Mouse (Mus musculus) splenic B cell, adult 2 months (primary cell): ENCODE measurements around the gene Nadsyn1.

Experiments used
- DNase-seq: peaks from one replicate; pipeline ENCODE4 v3.0.0-alpha.2; 2011; ENCODE audit warnings: low read depth, low spot score
- H3K27me3 ChIP-seq: 2 replicates; pipeline ENCODE4 v1.6.1; 2012; ENCODE audit warnings: mild to moderate bottlenecking, low read length, moderate library complexity, mixed read lengths; ENCODE audit not compliant: control insufficient read depth, poor library complexity, insufficient read depth, severe bottlenecking
- H3K36me3 ChIP-seq: 2 replicates; pipeline ENCODE4 v1.6.1; 2012; ENCODE audit warnings: mild to moderate bottlenecking, low read length, moderate library complexity, mixed read lengths; ENCODE audit not compliant: control insufficient read depth, poor library complexity, insufficient read depth, severe bottlenecking

Nadsyn1 gene

DNA sequence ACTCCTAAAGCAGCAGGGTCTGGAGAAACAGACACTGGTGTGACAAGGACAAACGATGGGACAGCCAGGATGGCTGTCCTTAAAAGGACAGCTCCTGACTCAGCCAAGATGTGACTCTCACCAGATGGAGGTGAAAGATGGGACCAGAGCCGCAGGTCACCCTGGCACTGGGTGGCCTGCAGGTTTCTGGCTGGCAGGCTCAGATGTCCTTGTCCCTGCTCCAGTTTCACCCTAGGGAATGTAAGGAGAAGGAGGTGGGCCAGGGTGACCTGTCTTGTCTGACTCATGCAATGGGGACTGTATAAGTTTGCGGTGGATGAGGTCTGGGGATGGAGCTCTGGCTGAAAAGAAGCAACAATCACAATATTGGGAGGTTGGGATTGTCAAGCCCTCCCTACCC lies 70.0 kb downstream of the Nadsyn1 start:
- H3K27me3 ChIP-seq, result no peaks in the 10 kb centered on the region
- DNase-seq, result no peak
- H3K36me3 ChIP-seq, result no peaks in the 10 kb centered on the region

DNA sequence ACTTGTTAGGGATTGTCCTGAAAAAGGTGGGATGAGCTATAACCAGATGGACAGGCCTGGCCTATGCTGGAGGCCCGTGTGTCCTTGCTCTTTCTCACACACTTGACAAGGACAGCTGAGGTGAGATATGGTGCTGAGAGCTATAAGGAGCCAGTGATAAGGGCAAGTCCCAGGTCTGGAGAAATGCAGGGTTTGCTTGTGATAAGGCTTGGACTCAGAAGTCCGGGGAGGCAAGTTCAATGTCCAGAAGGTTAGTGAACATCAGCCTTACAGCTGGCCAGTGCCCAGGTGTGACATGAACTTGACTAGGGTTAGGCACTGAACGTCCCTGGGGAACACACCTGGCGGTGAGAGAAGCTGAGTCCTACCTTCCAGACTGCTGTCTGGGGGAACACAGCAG lies 70.6 kb downstream of the Nadsyn1 start:
- H3K27me3 ChIP-seq, result no peaks in the 10 kb centered on the region

GRCm38 (mm10) chr7:143751380-143751779 lies 71.3 kb downstream of the Nadsyn1 start:
- Histone ChIP-seq H3K36me3 (no peaks in the 10 kb centered on the region), H3K27me3 (no peaks in the 10 kb centered on the region)
- no peak for DNase-seq

More for the DNA sequence above, 70.6 kb downstream of the Nadsyn1 start:
- H3K36me3 ChIP-seq, result no peaks in the 10 kb centered on the region
- no peak for DNase-seq

GRCm38 (mm10) chr7:143749045-143749444 lies 73.6 kb downstream of the Nadsyn1 start:
- DNase-seq, result no peak
- H3K36me3 ChIP-seq, result no peaks in the 10 kb centered on the region
- H3K27me3 ChIP-seq, result no peaks in the 10 kb centered on the region

DNA sequence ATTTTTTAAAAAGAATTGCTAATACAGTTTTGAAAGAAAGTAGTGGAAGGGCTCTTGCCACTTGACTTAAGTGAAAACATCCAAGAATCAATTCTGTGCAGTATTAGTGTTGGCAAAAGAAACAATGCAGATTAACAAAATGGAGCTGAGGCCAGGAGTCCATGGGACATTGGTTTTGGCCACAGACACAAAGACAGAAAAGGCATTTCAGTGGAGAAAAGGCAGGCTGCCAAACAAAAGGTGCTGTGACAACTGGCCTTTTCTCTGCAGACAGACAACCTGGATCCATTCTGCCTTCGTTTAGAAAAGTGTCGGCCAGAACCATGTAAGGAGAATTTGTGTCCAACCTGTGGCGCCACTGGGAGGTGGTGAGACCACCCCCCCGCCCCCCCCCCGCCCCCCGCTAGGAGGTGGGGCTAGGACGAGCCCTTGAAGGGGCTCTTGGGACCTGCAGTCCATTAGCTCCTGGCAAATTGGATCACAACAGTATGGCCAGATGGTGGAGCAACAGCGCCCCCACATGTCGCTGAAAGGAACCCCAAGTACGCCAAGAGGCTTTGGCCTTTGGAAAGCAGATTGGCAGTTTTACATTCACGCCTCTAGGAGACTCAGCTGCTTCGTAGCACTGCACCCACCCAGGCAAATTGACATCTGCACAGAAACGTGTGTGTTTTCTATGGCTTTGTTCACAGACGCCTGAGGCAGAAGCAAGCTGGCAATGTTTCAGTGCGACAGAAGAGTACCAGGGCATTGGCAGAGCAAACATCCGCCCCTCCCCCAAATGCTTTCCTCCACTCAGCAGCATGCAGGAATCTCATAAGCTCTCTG lies 74.4 kb downstream of the Nadsyn1 start:
- peak; percentile 88 for DNase-seq
- H3K36me3 ChIP-seq, result no peaks in the 10 kb centered on the region
- H3K27me3 ChIP-seq, result no peaks in the 10 kb centered on the region
